Mouse (Mus musculus): ENCODE measurements around the gene Ablim1. TPM values are rescaled to one million over a fixed set of nuclear protein-coding genes. Genes with fewer than 3 reads are reported as not detected.

Ablim1 gene
- polyA plus RNA-seq, 1 experiment from 2014 or later, result 29.2 TPM

- no peak overlapping the region for H3K9ac ChIP-seq (ENCODE audit: low read depth, low read length)
- H3K27ac ChIP-seq (ENCODE audit: low read length), result no peak overlapping the region
- peaks cover 7% of the 10 kb centered on the region; the same call in 1 of the 2 replicates for H3K4me1 ChIP-seq (ENCODE audit: control insufficient read depth, insufficient read depth, low read length)
- 78% methylated on average over 12 of the region's 12 CpGs for WGBS
- H3K36me3 ChIP-seq (ENCODE audit: control insufficient read depth, insufficient read depth, low read length), result no peaks in the 10 kb centered on the region
- no peak overlapping the region for H3K4me2 ChIP-seq (ENCODE audit: low read depth, low read length)
- no peak overlapping the region for H3K4me3 ChIP-seq (ENCODE audit: low read length)
- H3K9me3 ChIP-seq (ENCODE audit: control insufficient read depth, low read length), result no peaks in the 10 kb centered on the region
- H3K27me3 ChIP-seq (replicated peaks; ENCODE audit: control insufficient read depth, insufficient read depth, low read length), result no peaks in the 10 kb centered on the region
- no peak for ATAC-seq
These were observed 71.5 kb downstream of the Ablim1 start for GRCm38 (mm10) chr19:57243191-57243590.

GRCm38 (mm10) chr19:57241363-57242192, 73.1 kb downstream of the Ablim1 start:
- Histone ChIP-seq H3K27ac (ENCODE audit: low read length) (no peak overlapping the region), H3K4me3 (ENCODE audit: low read length) (no peak overlapping the region), H3K9ac (ENCODE audit: low read depth, low read length) (no peak overlapping the region), H3K36me3 (ENCODE audit: control insufficient read depth, insufficient read depth, low read length) (no peaks in the 10 kb centered on the region), H3K27me3 (replicated peaks; ENCODE audit: control insufficient read depth, insufficient read depth, low read length) (no peaks in the 10 kb centered on the region), H3K4me1 (ENCODE audit: control insufficient read depth, insufficient read depth, low read length) (peaks cover 7% of the 10 kb centered on the region; the same call in 1 of the 2 replicates), H3K4me2 (ENCODE audit: low read depth, low read length) (no peak overlapping the region), H3K9me3 (ENCODE audit: control insufficient read depth, low read length) (no peaks in the 10 kb centered on the region)
- WGBS, result 43% methylated on average over 10 of the region's 10 CpGs
- no peak for ATAC-seq

- Histone ChIP-seq H3K27me3 (replicated peaks; ENCODE audit: control insufficient read depth, insufficient read depth, low read length) (no peaks in the 10 kb centered on the region), H3K27ac (ENCODE audit: low read length) (no peak overlapping the region), H3K36me3 (ENCODE audit: control insufficient read depth, insufficient read depth, low read length) (no peaks in the 10 kb centered on the region), H3K9me3 (ENCODE audit: control insufficient read depth, low read length) (no peaks in the 10 kb centered on the region), H3K4me3 (ENCODE audit: low read length) (no peak overlapping the region), H3K4me1 (ENCODE audit: control insufficient read depth, insufficient read depth, low read length) (peaks cover 7% of the 10 kb centered on the region; the same call in 1 of the 2 replicates), H3K9ac (ENCODE audit: low read depth, low read length) (no peak overlapping the region), H3K4me2 (ENCODE audit: low read depth, low read length) (no peak overlapping the region)
- ATAC-seq, result no peak
- 67% methylated on average over 6 of the region's 6 CpGs for WGBS
These were observed 74.5 kb downstream of the Ablim1 start for GRCm38 (mm10) chr19:57240259-57240658.

- Histone ChIP-seq H3K9ac (ENCODE audit: low read depth, low read length) (peak overlapping the region; percentile 24; the same call in 1 of the 2 replicates), H3K4me2 (ENCODE audit: low read depth, low read length) (no peak overlapping the region), H3K9me3 (ENCODE audit: control insufficient read depth, low read length) (no peaks in the 10 kb centered on the region), H3K36me3 (ENCODE audit: control insufficient read depth, insufficient read depth, low read length) (no peaks in the 10 kb centered on the region), H3K4me3 (ENCODE audit: low read length) (no peak overlapping the region), H3K27me3 (replicated peaks; ENCODE audit: control insufficient read depth, insufficient read depth, low read length) (no peaks in the 10 kb centered on the region), H3K4me1 (ENCODE audit: control insufficient read depth, insufficient read depth, low read length) (peaks cover 7% of the 10 kb centered on the region; the same call in 1 of the 2 replicates), H3K27ac (ENCODE audit: low read length) (no peak overlapping the region)
- no peak for ATAC-seq
- WGBS, result 56% methylated on average over 11 of the region's 11 CpGs
These were observed 75.4 kb downstream of the Ablim1 start for GRCm38 (mm10) chr19:57239176-57239784.

GRCm38 (mm10) chr19:57238461-57238860, 76.3 kb downstream of the Ablim1 start:
- no peaks in the 10 kb centered on the region for H3K36me3 ChIP-seq (ENCODE audit: control insufficient read depth, insufficient read depth, low read length)
- H3K9ac ChIP-seq (ENCODE audit: low read depth, low read length), result no peak overlapping the region
- no peaks in the 10 kb centered on the region for H3K9me3 ChIP-seq (ENCODE audit: control insufficient read depth, low read length)
- WGBS, result 78% methylated on average over 7 of the region's 7 CpGs
- H3K4me1 ChIP-seq (ENCODE audit: control insufficient read depth, insufficient read depth, low read length), result peaks cover 7% of the 10 kb centered on the region; the same call in 1 of the 2 replicates
- H3K27me3 ChIP-seq (replicated peaks; ENCODE audit: control insufficient read depth, insufficient read depth, low read length), result no peaks in the 10 kb centered on the region
- ATAC-seq, result no peak
- H3K4me3 ChIP-seq (ENCODE audit: low read length), result no peak overlapping the region
- H3K27ac ChIP-seq (ENCODE audit: low read length), result no peak overlapping the region
- no peak overlapping the region for H3K4me2 ChIP-seq (ENCODE audit: low read depth, low read length)

- no peak for ATAC-seq
- H3K4me3 ChIP-seq (ENCODE audit: low read length), result no peak overlapping the region
- no peaks in the 10 kb centered on the region for H3K27me3 ChIP-seq (replicated peaks; ENCODE audit: control insufficient read depth, insufficient read depth, low read length)
- H3K9me3 ChIP-seq (ENCODE audit: control insufficient read depth, low read length), result no peaks in the 10 kb centered on the region
- H3K4me1 ChIP-seq (ENCODE audit: control insufficient read depth, insufficient read depth, low read length), result 0 out of 2 replicates have a peak, but pooled peaks cover 3% of the 10 kb centered on the region
- 83% methylated on average over 6 of the region's 6 CpGs for WGBS
- no peak overlapping the region for H3K9ac ChIP-seq (ENCODE audit: low read depth, low read length)
- H3K4me2 ChIP-seq (ENCODE audit: low read depth, low read length), result no peak overlapping the region
- H3K36me3 ChIP-seq (ENCODE audit: control insufficient read depth, insufficient read depth, low read length), result no peaks in the 10 kb centered on the region
- no peak overlapping the region for H3K27ac ChIP-seq (ENCODE audit: low read length)
These were observed 77.2 kb downstream of the Ablim1 start for GRCm38 (mm10) chr19:57237534-57237933.

GRCm38 (mm10) chr19:57236647-57237046, 78.1 kb downstream of the Ablim1 start:
- H3K4me1 ChIP-seq (ENCODE audit: control insufficient read depth, insufficient read depth, low read length), result 0 out of 2 replicates have a peak, but pooled peaks cover 3% of the 10 kb centered on the region
- ATAC-seq, result no peak
- H3K9me3 ChIP-seq (ENCODE audit: control insufficient read depth, low read length), result no peaks in the 10 kb centered on the region
- H3K36me3 ChIP-seq (ENCODE audit: control insufficient read depth, insufficient read depth, low read length), result no peaks in the 10 kb centered on the region
- no peaks in the 10 kb centered on the region for H3K27me3 ChIP-seq (replicated peaks; ENCODE audit: control insufficient read depth, insufficient read depth, low read length)
- no peak overlapping the region for H3K27ac ChIP-seq (ENCODE audit: low read length)
- no peak overlapping the region for H3K4me3 ChIP-seq (ENCODE audit: low read length)
- H3K4me2 ChIP-seq (ENCODE audit: low read depth, low read length), result no peak overlapping the region
- H3K9ac ChIP-seq (ENCODE audit: low read depth, low read length), result no peak overlapping the region
- WGBS, result 85% methylated on average over 15 of the region's 15 CpGs

- Histone ChIP-seq H3K36me3 (ENCODE audit: control insufficient read depth, insufficient read depth, low read length) (no peaks in the 10 kb centered on the region), H3K4me2 (ENCODE audit: low read depth, low read length) (no peak overlapping the region), H3K9ac (ENCODE audit: low read depth, low read length) (no peak overlapping the region), H3K4me1 (ENCODE audit: control insufficient read depth, insufficient read depth, low read length) (0 out of 2 replicates have a peak, but pooled peaks cover 3% of the 10 kb centered on the region), H3K9me3 (ENCODE audit: control insufficient read depth, low read length) (no peaks in the 10 kb centered on the region), H3K4me3 (ENCODE audit: low read length) (no peak overlapping the region), H3K27ac (ENCODE audit: low read length) (no peak overlapping the region), H3K27me3 (replicated peaks; ENCODE audit: control insufficient read depth, insufficient read depth, low read length) (no peaks in the 10 kb centered on the region)
- 87% methylated on average over 2 of the region's 2 CpGs for WGBS
- ATAC-seq, result no peak
These were observed 78.8 kb downstream of the Ablim1 start for GRCm38 (mm10) chr19:57235931-57236330.

GRCm38 (mm10) chr19:57230996-57231395, 83.7 kb downstream of the Ablim1 start:
- Histone ChIP-seq H3K4me3 (ENCODE audit: low read length) (no peak overlapping the region), H3K4me2 (ENCODE audit: low read depth, low read length) (no peak overlapping the region), H3K27me3 (replicated peaks; ENCODE audit: control insufficient read depth, insufficient read depth, low read length) (no peaks in the 10 kb centered on the region), H3K9me3 (ENCODE audit: control insufficient read depth, low read length) (no peaks in the 10 kb centered on the region), H3K4me1 (ENCODE audit: control insufficient read depth, insufficient read depth, low read length) (no peaks in the 10 kb centered on the region), H3K27ac (ENCODE audit: low read length) (no peak overlapping the region), H3K9ac (ENCODE audit: low read depth, low read length) (no peak overlapping the region), H3K36me3 (ENCODE audit: control insufficient read depth, insufficient read depth, low read length) (no peaks in the 10 kb centered on the region)
- 61% methylated on average over 4 of the region's 4 CpGs for WGBS
- no peak for ATAC-seq

Measured in intestine, embryonic 16.5 days (tissue).